Mouse (Mus musculus) spleen, adult 2 months (tissue): ENCODE data around the gene Sowahb.

ENCODE experiments used
- CTCF ChIP-seq: fragments of 200-500 bp; IDR thresholded peaks from 2 replicates; pipeline ENCODE4 v1.5.1; 2011; ENCODE audit warnings: mild to moderate bottlenecking, inconsistent platforms; ENCODE audit not compliant: insufficient read depth, insufficient read length, insufficient replicate concordance; ENCODE audit errors: extremely low read depth
- POLR2A ChIP-seq: fragments of 200-500 bp; IDR thresholded peaks from 2 replicates; pipeline ENCODE4 v1.6.1; 2011; ENCODE audit warnings: low read depth, low read length, inconsistent platforms

DNA sequence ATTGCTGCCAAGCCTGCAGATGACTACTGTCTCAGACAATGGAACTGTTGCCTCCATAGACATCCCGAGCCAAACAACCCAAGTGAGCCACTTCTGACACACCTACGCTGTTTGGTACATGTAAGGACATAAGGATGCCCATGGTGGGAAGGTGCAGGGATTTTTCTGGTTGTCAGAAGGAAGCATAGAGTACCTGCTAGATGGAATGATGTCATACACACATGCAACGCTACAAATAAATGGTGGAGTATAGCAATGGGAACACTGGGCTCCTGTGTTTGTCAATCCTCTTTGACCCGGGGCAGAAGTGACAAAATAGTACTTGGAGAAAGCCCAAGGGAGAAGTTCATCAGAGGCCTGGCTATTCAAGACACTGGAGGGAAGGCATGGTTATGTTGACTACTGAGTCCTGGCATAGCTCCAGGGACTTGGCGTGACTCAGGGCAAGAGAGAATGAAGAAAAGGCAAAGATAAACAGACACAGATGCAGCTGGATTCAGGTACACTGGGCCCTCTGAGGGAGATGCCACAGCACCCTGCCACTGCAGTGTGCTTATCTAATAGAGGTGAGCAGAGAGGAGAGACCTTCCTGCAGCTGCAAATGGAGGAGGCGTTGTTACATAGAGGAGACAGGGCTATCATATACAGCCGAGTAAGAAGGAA, 33.0 kb upstream of the Sowahb start:
- TF ChIP-seq CTCF (no peak), POLR2A (no peak)
